19 mouse cellular contexts compared by ENCODE assay signal in genomic region chr9:32493588-32494423, GRCm38 (mm10). TPM values are rescaled to one million over a fixed set of nuclear protein-coding genes. Genes with fewer than 3 reads are reported as not detected.
DNase-seq lines count a peak whose midpoint lies in the region; ATAC-seq and TF ChIP-seq lines count a peak whose summit lies in the region.
"Had no signal": no experiment of that assay in that cellular context is flagged by ENCODE, and none has a peak within 500 bp of the region (broad histone marks: within the 10 kb centered on the region; RNA-seq: fewer than 3 reads in every experiment).

No protein-coding gene starts in this region.

- H3K9ac ChIP-seq in MEL (ENCODE audit: control insufficient read depth, low read depth, low read length, poor library complexity, severe bottlenecking), result no peak overlapping the region
- H3K9ac ChIP-seq: embryonic facial prominence, embryonic 15.5 days; forebrain, embryonic 13.5 days; neural tube, embryonic 15.5 days had no signal

- no peak for TF ChIP-seq POLR2A in MEL (IDR thresholded peaks at IDR 0.05; ENCODE audit: control insufficient read depth in 1 of 2, insufficient read depth in 1 of 2, low read depth in 1 of 2, low read length in 2 of 2, poor library complexity in 1 of 2)

- H3K79me2 ChIP-seq in MEL (ENCODE audit: control insufficient read depth, insufficient read depth, low read length, poor library complexity), result peaks cover 8% of the 10 kb centered on the region; the same call in 1 of the 2 replicates

- H3K27ac ChIP-seq in left cerebral cortex, adult 2 months, result no peak overlapping the region
- H3K27ac ChIP-seq in MEL (ENCODE audit: control insufficient read depth, low read depth, low read length), result no peak overlapping the region
- H3K27ac ChIP-seq: embryonic facial prominence, embryonic 15.5 days; forebrain, embryonic 13.5 days; neural tube, embryonic 15.5 days; stomach, embryonic 15.5 days had no signal

- H3K27me3 ChIP-seq in MEL (ENCODE audit: control insufficient read depth in 1 of 2, insufficient read depth in 2 of 2, low read length in 2 of 2), result no peaks in the 10 kb centered on the region
- H3K27me3 ChIP-seq: embryonic facial prominence, embryonic 15.5 days; forebrain, embryonic 13.5 days; megakaryocyte, embryonic 14.5 days; neural tube, embryonic 15.5 days; Patski; stomach, embryonic 15.5 days had no signal

- no peak overlapping the region for H3K4me3 ChIP-seq in left cerebral cortex, adult 2 months
- no peak overlapping the region for H3K4me3 ChIP-seq in MEL (ENCODE audit: control insufficient read depth in 1 of 2, insufficient read depth in 1 of 2, low read depth in 2 of 2, low read length in 2 of 2)
- H3K4me3 ChIP-seq: embryonic facial prominence, embryonic 15.5 days; forebrain, embryonic 13.5 days; megakaryocyte, embryonic 14.5 days; neural tube, embryonic 15.5 days; stomach, embryonic 15.5 days had no signal

- no peak for DNase-seq in left cerebral cortex, adult 2 months (ENCODE audit: extremely low spot score in 1 of 2, low spot score in 2 of 2)
- DNase-seq in left cerebral cortex, postnatal 4 days, result no peak
- no peak for DNase-seq in MEL (ENCODE audit: low read depth, low spot score)
- no peak for DNase-seq in neural tube, embryonic 10.5 days (ENCODE audit: extremely low spot score, low spot score)
- no peak for DNase-seq in frontal cortex, adult 2 months (ENCODE audit: extremely low spot score in 1 of 2, low spot score in 1 of 2)
- no peak for DNase-seq in urinary bladder, postnatal 36 days (ENCODE audit: low spot score in 2 of 2)
- DNase-seq: heart, postnatal 10 days; kidney, postnatal 25 days; lung, adult 2 months; retina, postnatal 1 day; thymus, postnatal 25 days had no signal

- no peak for TF ChIP-seq EP300 in MEL (IDR thresholded peaks at IDR 0.05; ENCODE audit: low read depth in 1 of 2, low read length in 2 of 2)

- H3K36me3 ChIP-seq in MEL (ENCODE audit: control insufficient read depth in 1 of 2, insufficient read depth in 2 of 2, low read length in 2 of 2), result peaks cover 0 to 15% of the 10 kb centered on the region in 2 experiments
- H3K36me3 ChIP-seq: embryonic facial prominence, embryonic 15.5 days; neural tube, embryonic 15.5 days; stomach, embryonic 15.5 days had no signal

- intact Hi-C loops in left cerebral cortex, adult 2 months (cut with DNase I), result no loop called here
- intact Hi-C loops in left cerebral cortex, postnatal 4 days (cut with DNase I), result no loop called here

- peak; percentile 23 to 28; a peak in 2 of 4 replicates for ATAC-seq in hematopoietic stem cell, adult 5-6 weeks (replicated peaks in 1 of 2; ENCODE audit: insufficient read depth in 1 of 2, low FRiP score in 2 of 2, low TSS enrichment in 1 of 2, low read depth in 1 of 2, poor library complexity in 2 of 2, severe bottlenecking in 2 of 2)
- 0 out of 2 replicates have a peak, but pooled peaks have one; percentile 51 for ATAC-seq in monocyte, adult 5-6 weeks (replicated peaks; ENCODE audit: insufficient number of reproducible peaks, low FRiP score, low TSS enrichment, poor library complexity, severe bottlenecking)
- ATAC-seq: forebrain, embryonic 13.5 days; Patski had no signal

- H3K9me3 ChIP-seq in MEL (replicated peaks; ENCODE audit: insufficient read depth, low read length), result no peaks in the 10 kb centered on the region
- H3K9me3 ChIP-seq: embryonic facial prominence, embryonic 15.5 days; forebrain, embryonic 13.5 days; megakaryocyte, embryonic 14.5 days; neural tube, embryonic 15.5 days; stomach, embryonic 15.5 days had no signal

- TF ChIP-seq CTCF in left cerebral cortex, adult 2 months (IDR thresholded peaks at IDR 0.05), result peak; percentile 2
- peak in 2 of 3 experiments; percentile 3 to 14; a peak in 1 of 6 replicates for TF ChIP-seq CTCF in MEL (IDR thresholded peaks at IDR 0.05 in 2 of 3, conservative IDR thresholded peaks at IDR 0.05 in 1 of 3; ENCODE audit: control insufficient read depth in 1 of 3, insufficient read depth in 1 of 3, low read depth in 2 of 3, low read length in 3 of 3, poor library complexity in 1 of 3, severe bottlenecking in 1 of 3)

- no peak for TF ChIP-seq RAD21 in MEL (IDR thresholded peaks at IDR 0.05; ENCODE audit: low read depth, low read length)

- H3K4me1 ChIP-seq in MEL (ENCODE audit: control insufficient read depth in 1 of 2, insufficient read depth in 2 of 2, low read length in 2 of 2), result peaks cover 2 to 13% of the 10 kb centered on the region in 2 experiments; a peak in 3 of 4 replicates
- H3K4me1 ChIP-seq: stomach, embryonic 15.5 days had no signal

TF ChIP-seq in MEL, 35 proteins besides CTCF, POLR2A, EP300 and RAD21:
- no peak for TF ChIP-seq UBTF (IDR thresholded peaks at IDR 0.05; ENCODE audit: borderline replicate concordance, insufficient read depth, low read depth, low read length)
- TF ChIP-seq MXI1 (IDR thresholded peaks at IDR 0.05; ENCODE audit: low read depth, low read length), result no peak
- TF ChIP-seq MYB (IDR thresholded peaks at IDR 0.05; ENCODE audit: low read depth, low read length), result no peak
- TF ChIP-seq ELF1 (IDR thresholded peaks at IDR 0.05; ENCODE audit: low read depth, low read length), result no peak
- no peak for TF ChIP-seq ZKSCAN1 (IDR thresholded peaks at IDR 0.05; ENCODE audit: low read depth, low read length)
- no peak for TF ChIP-seq ZNF384 (IDR thresholded peaks at IDR 0.05; ENCODE audit: low read depth, low read length)
- no peak for TF ChIP-seq E2F4 (IDR thresholded peaks at IDR 0.05; ENCODE audit: borderline replicate concordance, low read depth, low read length)
- TF ChIP-seq GATA1 (IDR thresholded peaks at IDR 0.05; ENCODE audit: low read depth, low read length), result no peak
- TF ChIP-seq RCOR1 (IDR thresholded peaks at IDR 0.05; ENCODE audit: low read depth, low read length), result no peak
- no peak for TF ChIP-seq MEF2A (IDR thresholded peaks at IDR 0.05; ENCODE audit: extremely low read depth, insufficient replicate concordance, low read depth, low read length, poor library complexity, severe bottlenecking)
- no peak for TF ChIP-seq SIN3A (IDR thresholded peaks at IDR 0.05; ENCODE audit: low read length)
- TF ChIP-seq POLR2AphosphoS5 (IDR thresholded peaks at IDR 0.05; ENCODE audit: borderline replicate concordance, low read depth, low read length), result no peak
- TF ChIP-seq NELFE (IDR thresholded peaks at IDR 0.05; ENCODE audit: low read depth, low read length), result no peak

RNA-seq across cellular contexts. Expression of gene Fli1, which starts 48.9 kb away (rescaled TPM):
- total RNA-seq in left cerebral cortex, adult 2 months (2021), result 1 to 10 TPM; 3.5 to 5.9 TPM
- total RNA-seq in left cerebral cortex, postnatal 4 days (2021), result 1 to 10 TPM; 8.5 to 10.0 TPM
- total RNA-seq in MEL (2012; rRNA removed), result 22.1 and 24.3 TPM in 2 replicates
- polyA plus RNA-seq in MEL (2012; ENCODE audit: insufficient read depth in 1 of 2, insufficient read length in 2 of 2, low read depth in 1 of 2, low replicate concordance in 2 of 2, missing spikeins in 1 of 2), result 100 to 1,000 TPM in 1 of 2 experiments, 10 to 100 TPM in 1; 13.8 to 171 TPM
- total RNA-seq in hematopoietic stem cell, adult 5-6 weeks (2017), result 112 and 123 TPM in 2 replicates
- 94.4 to 137 TPM (median 98.0 TPM) in 3 replicates for total RNA-seq in monocyte, adult 5-6 weeks (2017)
- 3.1 and 4.6 TPM in 2 replicates for polyA plus RNA-seq in frontal cortex, adult 2 months (2012; rRNA removed)
